In the genomic region with DNA sequence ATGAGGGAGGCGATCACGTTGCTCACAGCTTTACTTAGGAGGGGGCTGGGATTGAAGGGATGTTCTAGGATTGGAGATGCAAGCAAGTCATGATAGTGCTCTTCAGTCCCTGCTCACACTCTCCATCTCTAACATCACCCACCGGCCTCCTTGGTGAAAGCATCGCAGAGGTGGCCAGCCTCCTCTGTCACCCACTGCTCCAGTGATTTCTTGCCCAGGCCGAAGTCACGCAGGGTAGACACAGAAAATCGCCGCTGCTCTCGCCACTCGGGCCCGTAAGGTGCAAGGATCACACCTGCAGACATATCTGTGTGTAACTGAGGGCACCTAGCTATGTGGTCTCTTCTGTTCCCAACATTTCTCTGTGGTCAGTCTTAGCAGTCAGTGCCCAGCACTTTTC, we compare ENCODE assay signal across 23 mouse cellular contexts. TPM values are rescaled to one million over a fixed set of nuclear protein-coding genes. Genes with fewer than 3 reads are reported as not detected.
A peak's percentile ranks its signal among the peaks of the same experiment; 100 is the strongest.
DNase-seq lines count a peak whose midpoint lies in the region; ATAC-seq and TF ChIP-seq lines count a peak whose summit lies in the region.
"Had no signal": no experiment of that assay in that cellular context is flagged by ENCODE, and none has a peak within 500 bp of the region (broad histone marks: within the 10 kb centered on the region; RNA-seq: fewer than 3 reads in every experiment).

No protein-coding gene starts in this region.

- H3K27ac ChIP-seq in intestine, embryonic 16.5 days (ENCODE audit: low read length), result no peak overlapping the region
- H3K27ac ChIP-seq in intestine, embryonic 15.5 days, result no peak overlapping the region
- no peak overlapping the region for H3K27ac ChIP-seq in liver, embryonic 15.5 days (replicated peaks)
- no peak overlapping the region for H3K27ac ChIP-seq in liver, embryonic 12.5 days
- no peak overlapping the region for H3K27ac ChIP-seq in small intestine, adult 2 months (ENCODE audit: insufficient read depth, low read depth, low read length)
- H3K27ac ChIP-seq: embryonic facial prominence, embryonic 13.5 days; forebrain, embryonic 12.5 days; gastrocnemius, adult 2 months; hindbrain, embryonic 10.5 days; hindbrain, embryonic 14.5 days had no signal

- no peaks in the 10 kb centered on the region for H3K9me3 ChIP-seq in intestine, embryonic 16.5 days (ENCODE audit: control insufficient read depth, low read length)
- H3K9me3 ChIP-seq in intestine, embryonic 15.5 days, result no peaks in the 10 kb centered on the region
- no peaks in the 10 kb centered on the region for H3K9me3 ChIP-seq in liver, embryonic 15.5 days (replicated peaks)
- no peaks in the 10 kb centered on the region for H3K9me3 ChIP-seq in liver, embryonic 12.5 days (replicated peaks)
- H3K9me3 ChIP-seq: embryonic facial prominence, embryonic 13.5 days; forebrain, embryonic 12.5 days; hindbrain, embryonic 10.5 days had no signal

- 92% methylated on average over 11 of the region's 11 CpGs for WGBS in intestine, embryonic 16.5 days
- 90% methylated on average over 11 of the region's 11 CpGs for WGBS in intestine, embryonic 15.5 days
- WGBS in liver, embryonic 15.5 days (ENCODE audit: insufficient replicate concordance), result 76% methylated on average over 11 of the region's 11 CpGs
- WGBS in liver, embryonic 12.5 days (ENCODE audit: insufficient replicate concordance), result 84% methylated on average over 11 of the region's 11 CpGs
- 95% methylated on average over 11 of the region's 11 CpGs for WGBS in small intestine, adult 2 months

- H3K9ac ChIP-seq in intestine, embryonic 16.5 days (ENCODE audit: low read depth, low read length), result no peak overlapping the region
- no peak overlapping the region for H3K9ac ChIP-seq in intestine, embryonic 15.5 days
- no peak overlapping the region for H3K9ac ChIP-seq in liver, embryonic 15.5 days
- H3K9ac ChIP-seq in liver, embryonic 12.5 days, result no peak overlapping the region
- H3K9ac ChIP-seq: embryonic facial prominence, embryonic 13.5 days; forebrain, embryonic 12.5 days; forebrain, postnatal 0 days; hindbrain, embryonic 14.5 days had no signal

- H3K4me1 ChIP-seq in intestine, embryonic 16.5 days (ENCODE audit: control insufficient read depth, insufficient read depth, low read length), result peaks cover 11% of the 10 kb centered on the region
- H3K4me1 ChIP-seq in intestine, embryonic 15.5 days (replicated peaks), result 0 out of 2 replicates have a peak, but pooled peaks cover 2% of the 10 kb centered on the region
- no peaks in the 10 kb centered on the region for H3K4me1 ChIP-seq in liver, embryonic 15.5 days (replicated peaks)
- H3K4me1 ChIP-seq in liver, embryonic 12.5 days, result no peaks in the 10 kb centered on the region; the same call in 1 of the 2 replicates
- peaks cover 23% of the 10 kb centered on the region for H3K4me1 ChIP-seq in small intestine, adult 2 months (ENCODE audit: control insufficient read depth, insufficient read depth, insufficient read length, low read length)
- H3K4me1 ChIP-seq: embryonic facial prominence, embryonic 13.5 days; forebrain, embryonic 12.5 days; hindbrain, embryonic 10.5 days had no signal

- 0 out of 2 replicates have a peak overlapping the region, but pooled peaks have one; percentile 9 for H3K4me3 ChIP-seq in intestine, embryonic 16.5 days (ENCODE audit: low read length)
- H3K4me3 ChIP-seq in intestine, embryonic 15.5 days (replicated peaks), result no peak overlapping the region
- peak overlapping the region; percentile 20 for H3K4me3 ChIP-seq in liver, embryonic 15.5 days (replicated peaks)
- H3K4me3 ChIP-seq in liver, embryonic 12.5 days, result no peak overlapping the region
- H3K4me3 ChIP-seq in small intestine, adult 2 months (ENCODE audit: low read depth, low read length), result peak overlapping the region; percentile 52; the same call in 1 of the 2 replicates
- H3K4me3 ChIP-seq: embryonic facial prominence, embryonic 13.5 days; forebrain, embryonic 12.5 days; gastrocnemius, adult 2 months; hindbrain, embryonic 10.5 days had no signal

- no peaks in the 10 kb centered on the region for H3K36me3 ChIP-seq in intestine, embryonic 16.5 days (ENCODE audit: control insufficient read depth, insufficient read depth, low read length)
- no peaks in the 10 kb centered on the region for H3K36me3 ChIP-seq in intestine, embryonic 15.5 days
- H3K36me3 ChIP-seq in liver, embryonic 15.5 days (replicated peaks), result no peaks in the 10 kb centered on the region
- H3K36me3 ChIP-seq in liver, embryonic 12.5 days, result no peaks in the 10 kb centered on the region
- H3K36me3 ChIP-seq in small intestine, adult 2 months (ENCODE audit: control insufficient read depth, insufficient read depth, low read length), result peaks cover 10% of the 10 kb centered on the region
- H3K36me3 ChIP-seq: embryonic facial prominence, embryonic 13.5 days; forebrain, embryonic 12.5 days; hindbrain, embryonic 10.5 days had no signal

- no peak for DNase-seq in left cerebral cortex, adult 11 months (ENCODE audit: low spot score)
- DNase-seq in urinary bladder, adult 2 months (ENCODE audit: low spot score), result no peak
- DNase-seq: adrenal gland, postnatal 14 days; cerebellum, adult 11-12 months; cerebellum, adult 9-10 months; cerebellum, postnatal 25 days; forebrain, postnatal 0 days; gastrocnemius, adult 2 months; gastrocnemius, postnatal 25 days; heart, postnatal 10 days had no signal

- no peak for TF ChIP-seq CTCF in small intestine, adult 2 months (IDR thresholded peaks at IDR 0.05; ENCODE audit: extremely low read depth, insufficient read length, insufficient replicate concordance, low read depth, low read length)

- TF ChIP-seq POLR2A in small intestine, adult 2 months (IDR thresholded peaks at IDR 0.05; ENCODE audit: low read depth, low read length), result no peak

- no peaks in the 10 kb centered on the region for H3K27me3 ChIP-seq in intestine, embryonic 16.5 days (replicated peaks; ENCODE audit: control insufficient read depth, insufficient read depth, low read length)
- no peaks in the 10 kb centered on the region for H3K27me3 ChIP-seq in intestine, embryonic 15.5 days (replicated peaks)
- no peaks in the 10 kb centered on the region for H3K27me3 ChIP-seq in liver, embryonic 15.5 days
- no peaks in the 10 kb centered on the region for H3K27me3 ChIP-seq in liver, embryonic 12.5 days (replicated peaks)
- H3K27me3 ChIP-seq in small intestine, adult 2 months (ENCODE audit: control insufficient read depth, insufficient read depth, low read length), result no peaks in the 10 kb centered on the region
- H3K27me3 ChIP-seq: embryonic facial prominence, embryonic 13.5 days; forebrain, embryonic 12.5 days; Patski had no signal

- peak overlapping the region; percentile 26; the same call in 1 of the 2 replicates for H3K4me2 ChIP-seq in intestine, embryonic 16.5 days (ENCODE audit: low read depth, low read length)
- no peak overlapping the region for H3K4me2 ChIP-seq in intestine, embryonic 15.5 days (replicated peaks)
- H3K4me2 ChIP-seq in liver, embryonic 15.5 days, result peak overlapping the region; percentile 38
- no peak overlapping the region for H3K4me2 ChIP-seq in liver, embryonic 12.5 days
- H3K4me2 ChIP-seq: embryonic facial prominence, embryonic 13.5 days; forebrain, embryonic 12.5 days; hindbrain, embryonic 14.5 days had no signal

- no peak for ATAC-seq in intestine, embryonic 16.5 days
- ATAC-seq in intestine, embryonic 15.5 days, result no peak
- no peak for ATAC-seq in liver, embryonic 15.5 days (ENCODE audit: insufficient read depth)
- no peak for ATAC-seq in liver, embryonic 12.5 days
- ATAC-seq: activated CD4-positive, CD25-positive, alpha-beta regulatory T cell, adult 4 months; forebrain, postnatal 0 days; Patski had no signal

RNA-seq across cellular contexts. Expression of gene Cyp2d26, which starts 1.5 kb away (rescaled TPM):
- 25.5 and 40.5 TPM in 2 replicates for polyA plus RNA-seq in intestine, embryonic 16.5 days (2015; fragmentation: Nextera tagmentation; extraction: Ambion mirVana)
- 12.0 and 16.3 TPM in 2 replicates for polyA plus RNA-seq in intestine, embryonic 15.5 days (2015; fragmentation: Nextera tagmentation; extraction: Ambion mirVana)
- 61.1 and 109 TPM in 2 replicates for polyA plus RNA-seq in liver, embryonic 15.5 days (2015; fragmentation: Nextera tagmentation; extraction: Ambion mirVana)
- 2.7 and 3.9 TPM in 2 replicates for polyA plus RNA-seq in liver, embryonic 12.5 days (2016; fragmentation: Nextera tagmentation; extraction: Ambion mirVana)
- 165 and 498 TPM in 2 replicates for polyA plus RNA-seq in small intestine, adult 2 months (2012; rRNA removed)
- 0.03 and 0.15 TPM in 2 replicates for polyA plus RNA-seq in urinary bladder, adult 2 months (2012; rRNA removed)
- polyA plus RNA-seq: embryonic facial prominence, embryonic 13.5 days; forebrain, embryonic 12.5 days; forebrain, postnatal 0 days; heart, embryonic 14.5 days; hindbrain, embryonic 10.5 days; hindbrain, embryonic 14.5 days; Patski had no signal

RNA-seq across cellular contexts. Expression of gene Cyp2d40, which starts 28.6 kb away (rescaled TPM):
- polyA plus RNA-seq in intestine, embryonic 16.5 days (2015; fragmentation: Nextera tagmentation; extraction: Ambion mirVana), result 0.07 TPM in 1 of 2 replicates, not detected in the other
- not detected in 2 replicates for polyA plus RNA-seq in intestine, embryonic 15.5 days (2015; fragmentation: Nextera tagmentation; extraction: Ambion mirVana)
- 0.13 TPM in 2 replicates for polyA plus RNA-seq in liver, embryonic 15.5 days (2015; fragmentation: Nextera tagmentation; extraction: Ambion mirVana)
- not detected in 2 replicates for polyA plus RNA-seq in liver, embryonic 12.5 days (2016; fragmentation: Nextera tagmentation; extraction: Ambion mirVana)
- polyA plus RNA-seq in small intestine, adult 2 months (2012; rRNA removed), result not detected in 2 replicates
- polyA plus RNA-seq in urinary bladder, adult 2 months (2012; rRNA removed), result not detected in 2 replicates
- polyA plus RNA-seq: activated CD4-positive, CD25-positive, alpha-beta regulatory T cell, adult 4 months; cortical plate, adult 2 months; embryonic facial prominence, embryonic 13.5 days; forebrain, embryonic 12.5 days; forebrain, postnatal 0 days; heart, embryonic 14.5 days; hindbrain, embryonic 10.5 days; hindbrain, embryonic 14.5 days; Patski had no signal

Comparison
In these comparisons a context has a peak if more than half of its experiments do, and no peak if none do; other contexts are left out.
1. H3K4me2 ChIP-seq: peak in intestine, embryonic 16.5 days (single experiment) and liver, embryonic 15.5 days (single experiment); none in intestine, embryonic 15.5 days (single experiment) and liver, embryonic 12.5 days (single experiment).
2. H3K4me3 ChIP-seq: peak in intestine, embryonic 16.5 days (single experiment), liver, embryonic 15.5 days (single experiment) and small intestine, adult 2 months (single experiment); none in intestine, embryonic 15.5 days (single experiment) and liver, embryonic 12.5 days (single experiment).